Mouse (Mus musculus) liver, embryonic 13.5 days (tissue): Measurements from ENCODE around the gene Mgll. TPM values are rescaled to one million over a fixed set of nuclear protein-coding genes. Genes with fewer than 3 reads are reported as not detected.
A peak's percentile ranks its signal among the peaks of the same experiment; 100 is the strongest.

ENCODE experiments used
- ATAC-seq: fragments of 200-750 bp; cut with Nextera tagmentation; 2 replicates; pipeline ENCODE4 v1.8.0; 2017; ENCODE audit warnings: low read depth, mild to moderate bottlenecking, moderate number of reproducible peaks, moderate library complexity
- DNase-seq: peaks from one replicate; pipeline ENCODE4 v3.0.0; 2022
- H3K27ac ChIP-seq: fragments of 300-500 bp; sonication (generic); 2 replicates; pipeline ENCODE4 v1.5.1; 2015; ENCODE audit warnings: moderate library complexity, mild to moderate bottlenecking, inconsistent platforms
- H3K27me3 ChIP-seq: fragments of 300-500 bp; sonication (generic); 2 replicates; pipeline ENCODE4 v1.6.1; 2015; ENCODE audit warnings: mild to moderate bottlenecking, inconsistent platforms
- H3K36me3 ChIP-seq: fragments of 300-500 bp; sonication (generic); 2 replicates; pipeline ENCODE4 v1.6.1; 2015; ENCODE audit warnings: mild to moderate bottlenecking, inconsistent platforms
- H3K4me1 ChIP-seq: fragments of 300-500 bp; sonication (generic); replicated peaks from 2 replicates; pipeline ENCODE4 v1.6.1; 2015; ENCODE audit warnings: inconsistent platforms
- H3K4me2 ChIP-seq: fragments of 300-500 bp; sonication (generic); 2 replicates; pipeline ENCODE4 v1.6.1; 2015; ENCODE audit warnings: inconsistent platforms, mild to moderate bottlenecking, moderate library complexity
- H3K4me3 ChIP-seq: fragments of 300-500 bp; sonication (generic); replicated peaks from 2 replicates; pipeline ENCODE4 v1.5.1; 2015; ENCODE audit warnings: mild to moderate bottlenecking, inconsistent platforms
- H3K9ac ChIP-seq: fragments of 300-500 bp; sonication (generic); 2 replicates; pipeline ENCODE4 v1.6.1; 2015; ENCODE audit warnings: mild to moderate bottlenecking, inconsistent platforms
- H3K9me3 ChIP-seq: fragments of 300-500 bp; sonication (generic); replicated peaks from 2 replicates; pipeline ENCODE4 v1.6.1; 2016; ENCODE audit warnings: inconsistent platforms
- WGBS: fragments of 180-500 bp; shearing (Covaris S2); methylation state at CpG from one replicate; pipeline ENCODE4 v1.1.7; 2015; ENCODE audit not compliant: insufficient replicate concordance; 5-methylcytosine and 5-hydroxymethylcytosine counted together
- polyA plus RNA-seq: library from polyadenylated mRNA; unstranded; fragments of >200 nt; fragmentation: Nextera tagmentation; extraction: Ambion mirVana; gene quantifications from 2 replicates; pipeline ENCODE4 v1.2.1, GENCODE M21; 2015

Mgll gene
- polyA plus RNA-seq, 1 experiment from 2014 or later, result 68.8 TPM

- peaks cover 38% of the 10 kb centered on the region for H3K36me3 ChIP-seq
- H3K27ac ChIP-seq, result peak overlapping the region; percentile 94
- H3K4me3 ChIP-seq, result no peak overlapping the region
- no peaks in the 10 kb centered on the region for H3K9me3 ChIP-seq
- ATAC-seq (no peak), DNase-seq (no peak)
- peaks cover 59% of the 10 kb centered on the region for H3K4me1 ChIP-seq
- no peak overlapping the region for H3K4me2 ChIP-seq
- H3K27me3 ChIP-seq, result no peaks in the 10 kb centered on the region
- 72% methylated on average over 5 of the region's 5 CpGs for WGBS
- H3K9ac ChIP-seq, result peak overlapping the region; percentile 61
Observed at GRCm38 (mm10) chr6:88833340-88834140, 109.3 kb downstream of the Mgll start.

DNA sequence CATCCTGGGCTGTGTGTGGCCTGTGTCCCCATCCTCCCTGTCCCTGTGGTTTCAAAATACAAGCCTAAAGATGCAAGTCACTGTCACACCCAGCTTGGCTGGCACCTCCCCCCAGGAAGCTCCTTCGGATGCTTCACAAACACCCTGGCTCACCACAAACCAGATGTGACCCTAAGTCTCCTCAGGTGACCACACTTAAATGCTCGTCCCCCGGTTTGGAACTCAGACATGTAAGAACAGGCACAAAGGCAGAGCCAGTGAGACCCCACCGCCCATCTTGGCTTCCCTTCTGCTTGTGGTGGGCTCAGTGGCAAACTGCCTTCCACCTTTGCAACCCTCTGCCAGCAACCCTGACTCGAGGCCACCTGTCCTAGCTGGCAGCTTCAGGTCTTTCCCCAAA is 110.8 kb downstream of the Mgll start:
- Histone ChIP-seq H3K9me3 (no peaks in the 10 kb centered on the region), H3K4me2 (peak overlapping the region; percentile 56), H3K27ac (peak overlapping the region; percentile 94), H3K4me1 (peaks cover 66% of the 10 kb centered on the region), H3K4me3 (peak overlapping the region; percentile 28), H3K9ac (peak overlapping the region; percentile 70), H3K27me3 (no peaks in the 10 kb centered on the region), H3K36me3 (peaks cover 53% of the 10 kb centered on the region)
- 18% methylated on average over 5 of the region's 5 CpGs for WGBS
- DNase-seq, result peak; percentile 62
- peak; percentile 86 for ATAC-seq

- no peak overlapping the region for H3K9ac ChIP-seq
- H3K4me1 ChIP-seq, result peaks cover 75% of the 10 kb centered on the region
- H3K4me3 ChIP-seq, result no peak overlapping the region
- peaks cover 58% of the 10 kb centered on the region for H3K36me3 ChIP-seq
- no peaks in the 10 kb centered on the region for H3K9me3 ChIP-seq
- ATAC-seq, result no peak
- no peaks in the 10 kb centered on the region for H3K27me3 ChIP-seq
- peak overlapping the region; percentile 56; the same call in 1 of the 2 replicates for H3K4me2 ChIP-seq
- H3K27ac ChIP-seq, result peak overlapping the region; percentile 94
- no peak for DNase-seq
- 87% methylated on average over 28 of the region's 28 CpGs for WGBS
Observed at GRCm38 (mm10) chr6:88836178-88836819, 112.1 kb downstream of the Mgll start.

DNA sequence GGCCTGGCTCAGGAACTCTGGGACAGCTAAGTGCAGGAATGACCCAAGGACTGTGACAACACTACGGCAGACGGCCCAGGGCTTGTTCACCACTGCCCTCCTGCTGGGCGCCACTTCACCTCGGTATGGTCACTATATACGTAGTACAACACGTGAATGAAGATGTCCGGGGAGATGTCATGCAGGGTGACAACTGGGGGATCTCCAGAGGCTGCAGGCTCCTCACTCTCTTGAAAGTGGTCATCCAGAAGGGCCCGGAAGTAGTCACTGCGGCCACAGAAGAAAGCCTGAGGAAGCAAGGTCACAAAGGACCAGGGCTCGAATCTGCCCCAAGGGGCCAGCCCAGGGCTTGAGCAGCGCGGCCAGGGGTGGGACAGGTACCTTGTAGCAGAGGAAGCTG is 113.8 kb downstream of the Mgll start:
- Histone ChIP-seq H3K9me3 (no peaks in the 10 kb centered on the region), H3K27ac (0 out of 2 replicates have a peak overlapping the region, but pooled peaks have one; percentile 94), H3K4me2 (no peak overlapping the region), H3K27me3 (no peaks in the 10 kb centered on the region), H3K9ac (no peak overlapping the region), H3K36me3 (peaks cover 58% of the 10 kb centered on the region), H3K4me3 (no peak overlapping the region), H3K4me1 (peaks cover 67% of the 10 kb centered on the region)
- no peak for ATAC-seq
- no peak for DNase-seq
- 87% methylated on average over 12 of the region's 12 CpGs for WGBS

DNA sequence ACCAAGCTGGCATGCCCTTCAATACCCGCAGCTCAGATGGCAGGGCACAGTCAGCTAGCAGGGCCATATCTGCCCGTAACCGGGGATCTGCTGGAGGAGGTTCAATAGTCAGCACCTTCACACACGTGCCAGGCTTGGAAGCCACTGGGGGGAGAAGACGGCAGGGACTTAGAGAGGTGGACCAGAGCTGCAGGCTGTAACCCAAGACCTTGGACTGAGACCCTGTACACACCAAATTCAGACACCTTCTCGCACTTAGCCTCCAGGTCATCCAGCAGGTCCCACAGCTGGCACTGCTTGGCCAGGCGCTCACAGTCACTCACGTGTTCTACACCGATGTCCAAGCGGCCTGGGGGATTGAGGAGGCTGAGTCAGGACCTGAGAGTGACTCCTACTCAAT is 114.4 kb downstream of the Mgll start:
- Histone ChIP-seq H3K27me3 (no peaks in the 10 kb centered on the region), H3K4me3 (no peak overlapping the region), H3K9me3 (no peaks in the 10 kb centered on the region), H3K27ac (no peak overlapping the region), H3K36me3 (peaks cover 58% of the 10 kb centered on the region), H3K9ac (no peak overlapping the region), H3K4me2 (no peak overlapping the region), H3K4me1 (peaks cover 67% of the 10 kb centered on the region)
- ATAC-seq (no peak), DNase-seq (no peak)
- WGBS, result 86% methylated on average over 10 of the region's 10 CpGs

DNA sequence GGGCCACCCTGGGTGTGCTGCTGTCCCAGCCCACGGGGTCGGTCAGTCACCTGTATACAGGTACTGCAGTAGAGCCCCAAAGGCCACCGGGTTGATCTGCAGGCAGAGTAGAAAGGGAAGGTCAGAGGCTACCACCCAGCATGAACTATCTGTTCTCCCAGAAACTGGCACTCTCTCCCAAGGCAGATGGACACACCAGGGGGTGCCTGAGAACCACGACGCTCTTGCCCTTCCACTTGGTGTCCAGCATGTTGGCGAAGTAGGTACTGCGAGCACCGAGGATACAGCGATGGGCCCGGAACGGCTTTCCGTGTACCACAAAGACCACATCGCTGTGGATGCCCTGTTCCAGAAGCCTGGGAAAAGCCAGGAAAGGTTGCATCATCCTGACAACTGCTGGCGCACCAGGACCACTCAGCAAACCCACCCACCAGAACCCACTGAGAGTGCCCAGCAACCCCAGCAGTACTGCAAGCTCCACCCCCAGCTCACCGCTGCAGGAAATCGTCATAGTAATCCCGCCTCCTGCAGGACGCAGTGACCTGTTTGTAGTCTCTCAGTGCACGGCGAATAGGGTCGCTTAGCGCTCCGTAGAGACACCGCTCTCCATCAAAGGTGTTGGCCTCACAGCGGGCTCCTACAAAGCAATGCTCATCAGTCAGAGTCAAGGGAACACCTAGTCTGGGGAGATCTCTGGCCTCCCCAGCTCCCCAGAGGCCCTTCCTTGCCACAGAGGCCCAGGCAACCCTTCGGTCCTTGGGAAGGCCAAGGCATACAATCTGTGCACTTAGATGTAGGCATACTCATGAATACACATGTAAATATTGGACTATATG is 115.1 kb downstream of the Mgll start:
- Histone ChIP-seq H3K9me3 (no peaks in the 10 kb centered on the region), H3K4me3 (peak overlapping the region; percentile 93; the same call in 1 of the 2 replicates), H3K4me2 (peak overlapping the region; percentile 100), H3K4me1 (peaks cover 66% of the 10 kb centered on the region), H3K9ac (0 out of 2 replicates have a peak overlapping the region, but pooled peaks have one; percentile 10), H3K27ac (peak overlapping the region; percentile 94; the same call in 1 of the 2 replicates), H3K36me3 (peaks cover 57% of the 10 kb centered on the region), H3K27me3 (no peaks in the 10 kb centered on the region)
- no peak for ATAC-seq
- no peak for DNase-seq
- 86% methylated on average over 26 of the region's 26 CpGs for WGBS

GRCm38 (mm10) chr6:88840211-88840610 is 116.0 kb downstream of the Mgll start:
- Histone ChIP-seq H3K36me3 (peaks cover 53% of the 10 kb centered on the region), H3K4me2 (peak overlapping the region; percentile 100), H3K4me1 (peaks cover 57% of the 10 kb centered on the region), H3K27ac (peak overlapping the region; percentile 94), H3K4me3 (peak overlapping the region; percentile 93), H3K27me3 (no peaks in the 10 kb centered on the region), H3K9me3 (no peaks in the 10 kb centered on the region), H3K9ac (peak overlapping the region; percentile 96)
- no peak for ATAC-seq
- DNase-seq, result no peak
- 73% methylated on average over 3 of the region's 3 CpGs for WGBS

GRCm38 (mm10) chr6:88840791-88841513 is 116.7 kb downstream of the Mgll start:
- Histone ChIP-seq H3K27me3 (no peaks in the 10 kb centered on the region), H3K4me1 (peaks cover 50% of the 10 kb centered on the region), H3K9me3 (no peaks in the 10 kb centered on the region), H3K4me2 (peak overlapping the region; percentile 100), H3K27ac (peak overlapping the region; percentile 94), H3K36me3 (peaks cover 46% of the 10 kb centered on the region), H3K4me3 (peak overlapping the region; percentile 93), H3K9ac (peak overlapping the region; percentile 96)
- ATAC-seq, result no peak
- WGBS, result 51% methylated on average over 9 of the region's 9 CpGs
- no peak for DNase-seq

GRCm38 (mm10) chr6:88841514-88841780 is 117.2 kb downstream of the Mgll start:
- under 1% methylated on average over 22 of the region's 22 CpGs for WGBS
- peak overlapping the region; percentile 96 for H3K9ac ChIP-seq
- H3K9me3 ChIP-seq, result no peaks in the 10 kb centered on the region
- peaks cover 45% of the 10 kb centered on the region for H3K4me1 ChIP-seq
- peak overlapping the region; percentile 94 for H3K27ac ChIP-seq
- DNase-seq (no peak), ATAC-seq (peak; percentile 37)
- peak overlapping the region; percentile 93 for H3K4me3 ChIP-seq
- peak overlapping the region; percentile 100 for H3K4me2 ChIP-seq
- H3K36me3 ChIP-seq, result peaks cover 41% of the 10 kb centered on the region
- peaks cover 2% of the 10 kb centered on the region; the same call in 1 of the 2 replicates for H3K27me3 ChIP-seq

GRCm38 (mm10) chr6:88841781-88842689 is 117.8 kb downstream of the Mgll start, which contains the start of gene Abtb1:
Abtb1 (minus strand) TSS chr6:88841984.
- Histone ChIP-seq H3K9ac (peak within 1 kb of the TSS; percentile 96), H3K36me3 (peaks cover 35% of the 10 kb centered on the region), H3K27me3 (peaks cover 6% of the 10 kb centered on the region; the same call in 1 of the 2 replicates), H3K27ac (peak within 1 kb of the TSS; percentile 94), H3K4me2 (peak within 1 kb of the TSS; percentile 100), H3K4me3 (peak within 1 kb of the TSS; percentile 93), H3K4me1 (peaks cover 43% of the 10 kb centered on the region), H3K9me3 (no peaks in the 10 kb centered on the region)
- ATAC-seq (peak; percentile 91), DNase-seq (peak; percentile 100)
- under 1% methylated on average over 72 of the region's 72 CpGs for WGBS
